Mouse (Mus musculus) thymus, postnatal 0 days (tissue): ENCODE results near the gene Pip4k2a. TPM values are rescaled to one million over a fixed set of nuclear protein-coding genes. Genes with fewer than 3 reads are reported as not detected.
A peak's percentile ranks its signal among the peaks of the same experiment; 100 is the strongest.

Experiments used
- DNase-seq: peaks from one replicate; pipeline ENCODE4 v3.0.0-alpha.2; 2015; ENCODE audit warnings: low spot score
- polyA plus RNA-seq: library from polyadenylated mRNA; unstranded; fragments of >200 nt; fragmentation: Nextera tagmentation; extraction: Ambion mirVana; gene quantifications from 2 replicates; pipeline ENCODE4 v1.2.1, GENCODE M21; 2015

Pip4k2a gene
- polyA plus RNA-seq, 1 experiment from 2014 or later = 53.7 TPM

DNA sequence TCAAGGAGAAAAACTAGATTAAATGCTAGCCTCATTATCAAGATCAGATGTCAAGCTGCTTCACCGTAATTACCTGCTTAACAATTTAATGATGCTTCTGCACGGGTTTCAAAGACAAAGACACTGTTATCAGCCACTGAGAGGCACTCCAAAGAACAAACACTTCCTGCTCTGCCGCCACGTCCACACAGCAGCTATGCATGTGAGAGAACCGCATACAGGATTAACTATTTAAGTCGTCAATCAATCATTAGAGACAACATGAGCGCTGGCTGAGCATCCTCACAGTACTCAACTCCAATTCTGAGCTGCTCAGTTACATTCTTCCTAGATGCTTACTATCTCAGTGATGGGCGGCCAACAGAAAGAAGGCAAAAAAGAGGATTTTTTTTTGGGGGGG is 147.3 kb downstream of the Pip4k2a start:
- DNase-seq = no peak

GRCm38 (mm10) chr2:18848074-18848629 is 149.8 kb downstream of the Pip4k2a start:
- DNase-seq = no peak

DNA sequence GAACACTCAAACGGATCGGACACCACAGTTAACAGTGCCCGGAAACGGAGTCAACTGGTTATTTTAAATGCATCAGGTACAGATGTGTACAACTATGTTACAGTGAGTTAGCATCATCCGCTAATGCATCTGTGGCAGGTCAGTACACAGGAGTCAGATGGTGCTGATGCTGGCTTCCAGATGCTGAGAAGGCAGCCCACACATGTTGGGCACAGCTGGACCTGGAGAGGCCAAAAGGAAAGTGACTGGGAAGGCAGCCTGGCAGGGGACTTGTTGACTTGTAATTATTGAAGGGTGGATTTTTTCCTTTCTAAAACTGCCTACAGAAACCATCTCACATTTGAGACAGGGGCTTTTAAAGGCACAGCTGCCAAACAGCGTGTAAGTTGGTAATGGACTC is 155.4 kb downstream of the Pip4k2a start:
- DNase-seq = no peak

DNA sequence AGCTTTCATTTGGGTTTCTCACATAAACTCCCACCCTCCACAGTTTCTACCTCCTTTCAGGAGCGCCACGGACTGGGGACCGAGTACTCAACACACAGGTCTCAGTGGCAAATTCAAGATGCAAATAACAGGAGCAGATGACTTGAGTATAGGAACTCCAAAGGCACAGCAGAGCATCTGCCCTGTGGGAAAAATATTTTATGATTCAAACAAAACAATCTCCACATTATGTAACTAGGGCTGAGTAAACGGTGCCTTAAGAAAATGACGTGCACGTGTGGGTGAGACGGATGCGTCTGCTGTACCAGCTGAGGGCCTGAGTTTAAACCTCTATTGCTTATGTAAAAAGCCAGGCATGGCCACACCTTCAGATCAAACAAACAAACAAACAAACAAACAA is 156.9 kb downstream of the Pip4k2a start:
- DNase-seq = no peak

- DNase-seq = no peak
Observed at GRCm38 (mm10) chr2:18839532-18839931, 158.4 kb downstream of the Pip4k2a start.

- DNase-seq = no peak
Observed at GRCm38 (mm10) chr2:18835266-18835908, 162.5 kb downstream of the Pip4k2a start.

GRCm38 (mm10) chr2:18833024-18833590 is 164.8 kb downstream of the Pip4k2a start:
- no peak for DNase-seq

DNA sequence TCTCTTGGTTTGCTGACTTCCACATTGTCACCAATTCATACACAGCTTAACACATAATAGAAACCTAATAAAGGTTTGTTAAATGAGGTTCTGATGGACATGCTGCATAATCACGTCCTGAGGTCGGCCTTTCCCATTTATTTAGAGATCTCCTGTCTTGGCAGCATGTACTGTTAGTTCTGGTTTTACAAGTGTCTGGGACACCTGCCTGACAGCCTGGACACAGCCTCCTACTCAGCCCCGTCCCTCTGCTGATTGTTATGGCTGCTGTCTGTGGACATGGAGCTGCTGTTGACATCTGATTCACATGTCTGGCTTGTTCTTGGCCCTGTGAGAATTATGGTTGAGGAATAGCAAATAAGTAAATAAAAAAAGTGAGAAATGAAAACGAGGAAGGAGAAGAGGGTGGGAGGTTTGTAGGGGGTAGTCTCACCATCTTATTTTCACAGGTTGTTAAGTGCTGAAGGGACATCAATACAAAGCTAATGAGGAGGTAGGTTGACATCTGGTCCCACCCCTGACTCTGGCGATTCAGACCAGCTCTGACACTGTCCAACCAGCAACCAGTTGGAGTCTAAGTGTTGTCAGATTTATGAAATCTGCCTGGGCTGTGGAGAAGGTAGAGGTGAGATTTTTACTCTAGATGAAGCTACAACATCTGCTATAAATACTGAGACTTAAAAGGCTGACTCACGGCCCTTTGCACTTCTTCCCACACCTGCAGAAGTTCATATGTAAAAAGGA is 166.7 kb downstream of the Pip4k2a start:
- no peak for DNase-seq

- DNase-seq = no peak
Observed at GRCm38 (mm10) chr2:18822711-18823110, 175.2 kb downstream of the Pip4k2a start.

DNA sequence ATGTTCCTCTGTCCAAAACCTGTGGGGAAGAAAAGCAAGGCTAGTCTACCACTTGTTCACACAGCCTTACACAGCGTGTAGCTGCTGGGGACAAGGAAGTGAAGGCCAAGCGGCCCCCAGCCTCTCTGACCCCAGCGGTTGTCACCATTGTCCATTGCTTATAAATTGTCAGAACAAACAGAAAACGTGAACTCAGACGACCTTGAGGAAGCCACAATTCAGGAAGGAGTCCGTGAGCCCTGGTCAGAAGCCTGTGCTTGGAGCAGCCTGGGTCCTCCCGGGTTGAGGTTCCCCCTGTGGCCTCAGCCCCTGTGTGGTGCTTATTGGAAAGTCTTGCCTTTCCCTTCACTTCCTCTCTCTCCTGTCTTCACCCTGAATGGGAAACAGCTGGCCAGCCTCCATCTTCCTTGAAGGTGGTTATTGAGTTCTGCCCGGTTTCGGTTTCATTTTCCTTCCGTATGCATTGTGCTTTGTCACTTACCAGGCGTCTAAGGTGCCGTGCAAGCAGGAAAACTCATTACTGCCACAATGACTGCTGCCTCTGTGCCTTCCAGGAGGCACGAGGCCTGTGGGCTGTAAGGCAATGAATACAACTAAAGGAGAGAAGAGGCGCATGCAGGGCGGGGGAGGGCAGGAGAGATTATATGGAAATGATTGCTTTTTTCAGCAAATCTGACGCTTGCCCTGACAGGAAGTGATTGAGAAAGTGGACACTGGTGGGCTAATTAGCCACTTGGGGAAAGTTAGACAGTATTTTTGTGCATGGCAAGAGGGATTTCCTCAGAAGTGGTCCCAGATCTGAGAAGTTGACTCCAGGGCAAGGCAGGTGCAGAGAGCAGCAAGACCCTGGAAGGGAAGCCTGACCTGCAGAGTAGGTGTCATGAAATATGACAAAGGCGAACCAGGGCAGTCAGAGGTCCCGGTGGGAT is 176.2 kb downstream of the Pip4k2a start:
- DNase-seq = peak; percentile 80

DNA sequence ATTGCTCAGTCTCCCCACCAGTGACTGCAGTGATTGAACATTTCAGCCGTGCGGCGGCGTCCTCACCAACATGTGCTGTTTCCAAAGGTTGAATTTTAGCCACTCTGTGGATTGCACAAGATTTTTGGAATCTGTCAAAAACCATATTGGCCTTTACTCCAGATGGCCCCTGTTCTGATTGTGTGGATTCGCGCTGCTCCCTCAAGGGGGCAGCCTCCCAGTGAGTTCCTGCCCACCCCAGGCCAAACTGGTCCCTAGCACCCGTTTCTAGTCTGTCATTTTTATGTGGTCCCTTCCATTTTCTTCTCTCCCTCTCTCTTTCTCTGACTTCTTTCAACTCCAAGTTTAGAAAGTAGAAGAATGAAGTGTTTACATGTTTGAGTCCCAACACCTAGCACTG is 178.4 kb downstream of the Pip4k2a start:
- DNase-seq = peak; percentile 29

DNA sequence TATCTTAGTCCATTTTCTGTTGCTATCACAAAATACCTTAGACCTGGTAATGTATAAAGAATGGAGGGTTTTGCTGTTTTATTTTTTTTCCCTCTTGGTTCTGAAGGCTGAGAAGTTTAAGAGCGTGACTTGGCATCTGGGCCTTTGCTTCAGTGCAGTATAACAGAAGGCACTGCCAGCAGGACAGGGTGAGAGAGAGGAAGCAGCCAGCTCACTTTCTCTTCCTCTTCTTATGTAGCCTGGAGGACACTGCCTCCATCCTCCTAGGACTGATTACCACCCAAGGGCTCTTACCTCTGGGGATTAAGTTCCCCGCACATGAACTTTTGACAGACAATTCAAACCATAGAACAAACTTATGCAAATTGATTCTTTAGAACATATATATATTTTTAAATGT is 181.9 kb downstream of the Pip4k2a start:
- DNase-seq = no peak

- no peak for DNase-seq
Observed at GRCm38 (mm10) chr2:18815336-18815965, 182.5 kb downstream of the Pip4k2a start.

- DNase-seq = no peak
Observed at GRCm38 (mm10) chr2:18814447-18814804, 183.5 kb downstream of the Pip4k2a start.

GRCm38 (mm10) chr2:18813683-18814446 is 184.1 kb downstream of the Pip4k2a start:
- no peak for DNase-seq

GRCm38 (mm10) chr2:18807961-18808360 is 190.0 kb downstream of the Pip4k2a start:
- no peak for DNase-seq

DNA sequence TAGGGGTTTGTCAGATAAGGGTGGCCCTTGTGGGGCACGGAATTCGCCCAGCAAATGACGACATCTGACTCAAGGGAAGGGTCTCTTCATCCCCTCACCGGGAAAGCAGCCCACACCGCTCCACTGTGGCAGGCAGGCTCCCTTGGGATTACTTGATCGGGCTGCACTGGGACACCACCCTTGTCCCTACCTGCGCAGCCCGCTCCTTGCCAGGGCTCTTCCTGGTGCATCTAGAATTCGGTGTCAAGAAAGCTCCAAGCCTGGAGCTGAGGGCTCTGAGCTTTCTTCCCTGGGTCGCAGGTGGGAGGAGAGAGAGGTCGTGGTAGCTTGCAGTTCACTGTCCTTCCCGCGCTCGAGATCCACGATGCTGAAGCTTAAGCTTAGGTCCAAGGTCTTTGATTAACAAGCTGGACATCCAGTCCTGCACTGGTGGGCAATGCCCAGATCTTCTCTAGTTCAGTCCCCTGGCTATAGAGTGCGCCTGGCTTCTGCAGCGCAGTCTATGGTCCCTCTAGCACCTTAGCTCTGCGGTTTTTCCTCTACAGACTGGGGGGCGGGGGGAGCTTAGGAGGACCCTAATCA is 196.6 kb downstream of the Pip4k2a start:
- no peak for DNase-seq

DNA sequence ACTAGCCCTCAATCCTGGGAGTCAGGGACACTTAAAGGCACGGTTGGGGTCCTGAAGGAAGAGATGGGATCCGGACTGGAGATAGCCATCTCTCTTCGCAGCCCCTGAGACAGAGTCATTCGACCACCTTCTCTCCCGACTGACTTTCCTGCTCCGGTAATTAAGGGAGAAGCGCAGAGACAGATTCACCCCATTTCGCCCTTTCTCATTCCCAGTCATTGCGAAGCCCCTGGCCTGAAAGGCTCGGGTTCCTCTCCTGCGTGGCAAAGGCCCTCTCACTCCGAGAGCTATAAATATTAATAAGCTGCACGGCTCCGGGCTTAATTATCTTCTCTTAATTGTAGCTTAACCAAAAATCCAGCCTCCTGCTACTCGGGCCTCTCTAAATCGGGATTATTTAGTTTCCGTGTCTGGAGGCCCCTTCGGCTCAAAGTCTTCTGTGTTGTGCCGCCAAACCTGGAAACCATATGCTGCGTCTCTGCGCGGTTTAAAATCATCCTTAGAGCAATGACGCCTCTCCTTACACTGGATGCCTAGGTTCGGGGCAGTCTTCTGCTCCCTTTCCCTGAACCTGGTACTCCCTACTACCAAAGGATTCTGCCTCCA is 197.2 kb downstream of the Pip4k2a start:
- no peak for DNase-seq

DNA sequence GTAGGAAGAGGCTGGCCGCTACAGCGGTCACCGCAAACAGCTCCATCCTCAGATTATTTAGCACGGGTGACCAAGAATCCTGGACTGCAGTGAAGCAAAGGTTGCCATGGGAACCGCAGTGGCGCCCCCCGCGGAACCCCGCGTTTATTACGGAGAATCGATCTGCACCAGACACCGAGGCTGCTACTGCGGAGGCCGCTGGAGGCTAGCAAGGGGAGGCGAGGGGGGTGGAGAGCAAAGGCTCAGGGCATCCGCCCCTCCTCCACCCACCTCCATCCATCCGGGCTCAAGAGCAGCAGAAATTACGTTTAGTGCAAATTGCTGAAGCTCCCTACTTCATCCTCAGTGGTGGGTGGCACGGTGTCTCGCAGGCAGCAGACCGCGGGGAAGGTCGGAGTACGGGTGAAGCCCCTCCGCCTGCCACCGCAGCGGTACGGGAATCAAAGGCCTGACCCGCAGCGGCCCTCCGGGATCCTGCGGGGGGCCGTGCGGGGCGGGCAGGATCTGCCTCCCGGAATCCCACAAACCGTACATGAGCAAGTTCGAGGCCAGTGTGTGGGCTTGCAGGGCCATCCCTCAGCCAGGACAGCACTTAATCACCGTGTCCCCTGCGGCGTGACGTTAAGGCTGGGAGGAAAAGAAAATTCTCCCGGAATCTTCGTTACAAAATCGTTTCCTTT is 197.8 kb downstream of the Pip4k2a start:
- DNase-seq = peak; percentile 47
